Mouse (Mus musculus): ENCODE measurements around the gene Slc16a1. TPM values are rescaled to one million over a fixed set of nuclear protein-coding genes. Genes with fewer than 3 reads are reported as not detected.
"Not testable (repeated sequence)": the region's sequence is repeated elsewhere in the genome, so short reads cannot be mapped to it uniquely, and the experiment has no call there.

Gene Slc16a1
- polyA plus RNA-seq, 1 experiment from 2014 or later, result 35.6 TPM

DNA sequence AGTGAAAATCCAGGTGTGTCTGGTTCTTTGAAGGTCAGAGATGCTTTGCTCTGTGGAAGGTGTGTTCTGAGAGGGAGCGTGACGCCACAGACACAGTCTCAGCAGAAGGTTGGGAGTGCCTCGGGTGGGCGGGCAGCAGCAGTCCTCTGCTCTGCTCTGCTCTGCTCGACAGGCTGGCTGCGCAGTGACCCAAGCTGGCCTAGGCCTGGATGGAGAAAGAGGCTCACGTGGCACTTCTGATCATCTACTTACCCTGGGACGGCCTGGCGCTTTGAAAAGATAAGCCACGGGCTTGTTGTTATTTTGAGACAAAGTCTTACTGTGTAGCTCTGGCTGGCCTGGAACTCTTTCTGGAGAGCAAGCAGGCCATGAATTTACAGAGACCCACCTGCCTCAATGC, 29.0 kb downstream of the Slc16a1 start:
- H3K36me3 ChIP-seq, result no peaks in the 10 kb centered on the region
- H3K4me2 ChIP-seq, result no peak overlapping the region
- 64% methylated on average over 10 of the region's 10 CpGs for WGBS
- H3K27me3 ChIP-seq (replicated peaks), result no peaks in the 10 kb centered on the region
- ATAC-seq (ENCODE audit: insufficient read depth, low FRiP score, low read depth), result no peak
- H3K27ac ChIP-seq, result no peak overlapping the region
- H3K9me3 ChIP-seq, result no peaks in the 10 kb centered on the region
- H3K4me1 ChIP-seq, result peaks cover 22% of the 10 kb centered on the region; the same call in 1 of the 2 replicates
- H3K4me3 ChIP-seq (replicated peaks), result no peak overlapping the region
- no peak overlapping the region for H3K9ac ChIP-seq

- peaks cover 18% of the 10 kb centered on the region; the same call in 1 of the 2 replicates for H3K4me1 ChIP-seq
- H3K4me3 ChIP-seq (replicated peaks), result no peak overlapping the region
- no peak overlapping the region for H3K27ac ChIP-seq
- H3K9ac ChIP-seq, result no peak overlapping the region
- H3K27me3 ChIP-seq (replicated peaks), result no peaks in the 10 kb centered on the region
- no peaks in the 10 kb centered on the region for H3K36me3 ChIP-seq
- H3K9me3 ChIP-seq, result no peaks in the 10 kb centered on the region
- H3K4me2 ChIP-seq, result no peak overlapping the region
- 84% methylated on average over 5 of the region's 5 CpGs for WGBS
- ATAC-seq (ENCODE audit: insufficient read depth, low FRiP score, low read depth), result no peak
These were observed 30.5 kb downstream of the Slc16a1 start for GRCm38 (mm10) chr3:104668989-104669388.

GRCm38 (mm10) chr3:104669856-104670182, 31.4 kb downstream of the Slc16a1 start:
- Histone ChIP-seq H3K4me1 (peaks cover 26% of the 10 kb centered on the region), H3K9me3 (no peaks in the 10 kb centered on the region), H3K36me3 (no peaks in the 10 kb centered on the region), H3K4me2 (no peak overlapping the region), H3K27me3 (replicated peaks) (no peaks in the 10 kb centered on the region), H3K9ac (no peak overlapping the region), H3K27ac (peak overlapping the region; percentile 51; the same call in 1 of the 2 replicates), H3K4me3 (replicated peaks) (no peak overlapping the region)
- no peak for ATAC-seq (ENCODE audit: insufficient read depth, low FRiP score, low read depth)
- 58% methylated on average over 1 of the region's 1 CpGs for WGBS

DNA sequence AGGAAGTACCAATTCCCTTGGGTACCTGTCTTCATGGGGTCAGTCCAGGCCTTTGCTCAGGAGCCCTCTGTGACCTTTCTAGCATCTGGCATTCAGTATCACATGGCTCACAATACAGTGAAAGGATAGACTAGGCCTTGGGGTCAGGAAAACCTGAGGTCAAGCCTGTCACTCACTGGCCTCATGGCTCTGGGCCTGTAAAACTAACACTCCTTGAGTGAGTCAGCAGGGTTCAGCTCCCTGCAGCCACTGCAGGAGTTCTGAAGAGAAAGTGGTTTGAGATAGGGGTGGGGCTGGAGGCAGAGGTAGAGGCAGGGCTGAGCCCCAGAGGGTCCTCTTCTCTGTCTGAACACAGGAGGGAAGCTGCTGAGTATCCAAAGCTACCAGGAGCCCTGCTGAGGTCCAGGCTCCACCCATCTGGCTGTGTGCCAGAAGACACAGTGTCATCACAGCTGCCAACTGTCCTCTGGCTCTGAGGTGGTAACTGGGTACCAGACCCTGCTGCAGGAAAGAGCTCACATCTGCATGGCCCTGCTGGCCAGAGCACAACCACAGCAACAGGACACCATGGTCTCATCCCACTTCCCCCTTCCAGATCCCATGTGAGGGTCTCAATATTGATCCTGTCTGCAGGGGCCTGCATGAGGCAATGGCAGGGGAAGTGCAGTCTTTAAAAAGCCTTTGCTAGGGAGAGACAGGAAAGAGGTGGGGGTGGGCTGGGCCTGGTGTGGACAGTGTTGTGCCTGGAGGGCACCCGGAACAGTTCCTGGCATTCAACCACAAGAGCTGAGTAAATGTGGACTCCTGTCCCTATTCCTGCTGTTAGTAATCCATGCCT, 31.9 kb downstream of the Slc16a1 start:
- Histone ChIP-seq H3K27ac (peak overlapping the region; percentile 51; the same call in 1 of the 2 replicates), H3K4me1 (peaks cover 31% of the 10 kb centered on the region)
- not testable (repeated sequence) for H3K9me3 ChIP-seq; H3K9ac ChIP-seq; H3K36me3 ChIP-seq; H3K4me3 ChIP-seq (replicated peaks); H3K27me3 ChIP-seq (replicated peaks); H3K4me2 ChIP-seq
- 31% methylated on average over 1 of the region's 1 CpGs for WGBS
- peak; percentile 51 for ATAC-seq (ENCODE audit: insufficient read depth, low FRiP score, low read depth)

GRCm38 (mm10) chr3:104671543-104671942, 33.1 kb downstream of the Slc16a1 start:
- H3K36me3 ChIP-seq, result no peaks in the 10 kb centered on the region
- H3K9me3 ChIP-seq, result no peaks in the 10 kb centered on the region
- peaks cover 34% of the 10 kb centered on the region for H3K4me1 ChIP-seq
- ATAC-seq (ENCODE audit: insufficient read depth, low FRiP score, low read depth), result peak; percentile 51; the same call in 1 of the 2 replicates
- no peak overlapping the region for H3K9ac ChIP-seq
- H3K4me3 ChIP-seq (replicated peaks), result no peak overlapping the region
- H3K27ac ChIP-seq, result no peak overlapping the region
- WGBS, result 72% methylated on average over 6 of the region's 6 CpGs
- H3K4me2 ChIP-seq, result no peak overlapping the region
- no peaks in the 10 kb centered on the region for H3K27me3 ChIP-seq (replicated peaks)

DNA sequence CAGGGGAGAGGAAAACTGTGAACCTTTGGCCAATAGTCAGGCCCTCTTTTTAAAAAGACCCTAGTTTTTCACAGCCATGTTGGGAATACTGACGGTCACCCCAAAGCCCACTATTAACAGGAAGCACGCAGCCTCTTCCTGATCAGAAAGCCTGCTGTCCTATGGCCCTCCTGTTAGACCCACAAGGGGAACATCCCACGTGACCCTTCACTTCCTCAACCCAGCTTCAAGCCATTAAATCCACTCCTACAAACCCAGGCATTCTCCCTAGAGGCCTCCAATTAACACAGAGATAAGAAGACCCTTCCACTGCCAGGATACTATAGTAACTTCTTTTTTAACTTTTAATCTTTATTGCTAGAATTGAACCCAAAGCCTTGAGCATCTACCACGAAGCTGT, 33.6 kb downstream of the Slc16a1 start:
- Histone ChIP-seq H3K4me1 (peaks cover 34% of the 10 kb centered on the region), H3K9ac (no peak overlapping the region), H3K27me3 (replicated peaks) (no peaks in the 10 kb centered on the region), H3K36me3 (no peaks in the 10 kb centered on the region), H3K4me3 (replicated peaks) (no peak overlapping the region), H3K9me3 (no peaks in the 10 kb centered on the region), H3K27ac (no peak overlapping the region), H3K4me2 (no peak overlapping the region)
- WGBS, result 57% methylated on average over 4 of the region's 4 CpGs
- no peak for ATAC-seq (ENCODE audit: insufficient read depth, low FRiP score, low read depth)

GRCm38 (mm10) chr3:104673642-104674328, 35.3 kb downstream of the Slc16a1 start:
- Histone ChIP-seq H3K9ac (no peak overlapping the region), H3K36me3 (no peaks in the 10 kb centered on the region), H3K4me3 (replicated peaks) (no peak overlapping the region), H3K4me1 (peaks cover 34% of the 10 kb centered on the region), H3K4me2 (peak overlapping the region; percentile 82; the same call in 1 of the 2 replicates), H3K27me3 (replicated peaks) (no peaks in the 10 kb centered on the region), H3K9me3 (no peaks in the 10 kb centered on the region), H3K27ac (peak overlapping the region; percentile 86)
- peak; percentile 70 for ATAC-seq (ENCODE audit: insufficient read depth, low FRiP score, low read depth)
- WGBS, result 46% methylated on average over 4 of the region's 4 CpGs

DNA sequence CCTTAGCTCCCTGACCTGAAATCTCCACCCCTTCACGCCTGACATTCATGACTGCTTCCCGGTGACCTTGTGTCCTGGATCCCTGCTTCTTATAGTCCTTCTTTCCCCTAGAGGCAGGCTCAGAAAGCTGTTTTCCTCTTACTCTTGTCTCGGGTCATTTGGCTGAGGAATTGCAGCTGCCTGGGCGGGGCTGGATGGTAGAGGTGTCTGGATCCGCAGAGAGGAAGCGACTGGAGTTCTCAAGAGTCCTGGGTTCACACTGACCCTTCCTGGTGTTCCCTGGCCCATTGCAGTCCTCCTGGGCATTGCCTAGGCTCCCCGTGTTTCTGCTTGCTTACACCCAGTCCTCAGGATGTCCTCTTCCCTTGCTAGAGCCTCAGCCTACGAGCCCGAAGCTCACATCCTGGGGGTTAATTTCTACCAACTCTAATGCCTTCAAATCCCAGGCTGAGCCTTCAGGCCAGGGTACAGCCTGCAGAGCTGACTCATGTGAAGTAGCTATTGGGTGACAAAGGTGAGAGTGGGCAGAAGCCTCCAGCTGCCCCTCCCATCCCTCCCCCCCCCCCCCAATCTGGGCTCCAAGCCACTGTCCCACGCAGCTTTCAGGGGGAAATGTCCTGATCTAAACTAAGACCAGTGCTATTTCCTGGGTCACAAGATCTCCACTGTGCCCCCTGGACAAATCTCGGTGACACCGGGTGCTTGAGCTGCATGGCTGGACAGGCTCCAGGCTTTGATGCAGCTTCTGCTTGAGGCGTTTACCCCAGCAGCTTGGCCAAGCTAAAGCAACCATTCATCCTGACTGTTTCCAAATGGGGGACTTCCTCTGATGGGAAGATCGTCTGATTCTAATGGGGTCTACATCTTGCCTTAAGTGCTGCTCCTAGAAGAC, 36.1 kb downstream of the Slc16a1 start:
- 10% methylated on average over 14 of the region's 14 CpGs for WGBS
- no peaks in the 10 kb centered on the region for H3K9me3 ChIP-seq
- peak overlapping the region; percentile 40 for H3K4me3 ChIP-seq (replicated peaks)
- H3K9ac ChIP-seq, result no peak overlapping the region
- H3K27ac ChIP-seq, result peak overlapping the region; percentile 86
- no peaks in the 10 kb centered on the region for H3K36me3 ChIP-seq
- peak overlapping the region; percentile 82 for H3K4me2 ChIP-seq
- no peaks in the 10 kb centered on the region for H3K27me3 ChIP-seq (replicated peaks)
- ATAC-seq (ENCODE audit: insufficient read depth, low FRiP score, low read depth), result no peak
- peaks cover 33% of the 10 kb centered on the region for H3K4me1 ChIP-seq

- no peaks in the 10 kb centered on the region for H3K9me3 ChIP-seq
- H3K4me3 ChIP-seq (replicated peaks), result peak overlapping the region; percentile 40
- no peaks in the 10 kb centered on the region for H3K36me3 ChIP-seq
- H3K9ac ChIP-seq, result no peak overlapping the region
- 3% methylated on average over 23 of the region's 23 CpGs for WGBS
- 0 out of 2 replicates have a peak overlapping the region, but pooled peaks have one; percentile 86 for H3K27ac ChIP-seq
- peaks cover 27% of the 10 kb centered on the region for H3K4me1 ChIP-seq
- peak overlapping the region; percentile 82 for H3K4me2 ChIP-seq
- no peaks in the 10 kb centered on the region for H3K27me3 ChIP-seq (replicated peaks)
- peak; percentile 54 for ATAC-seq (ENCODE audit: insufficient read depth, low FRiP score, low read depth)
These were observed 36.9 kb downstream of the Slc16a1 start for GRCm38 (mm10) chr3:104675258-104675851.

- H3K27me3 ChIP-seq (replicated peaks), result no peaks in the 10 kb centered on the region
- H3K4me2 ChIP-seq, result no peak overlapping the region
- ATAC-seq (ENCODE audit: insufficient read depth, low FRiP score, low read depth), result no peak
- H3K9me3 ChIP-seq, result no peaks in the 10 kb centered on the region
- 98% methylated on average over 2 of the region's 2 CpGs for WGBS
- H3K4me3 ChIP-seq (replicated peaks), result no peak overlapping the region
- H3K36me3 ChIP-seq, result no peaks in the 10 kb centered on the region
- no peak overlapping the region for H3K9ac ChIP-seq
- H3K4me1 ChIP-seq, result peaks cover 16% of the 10 kb centered on the region
- H3K27ac ChIP-seq, result no peak overlapping the region
These were observed 39.3 kb downstream of the Slc16a1 start for GRCm38 (mm10) chr3:104677781-104678180.

DNA sequence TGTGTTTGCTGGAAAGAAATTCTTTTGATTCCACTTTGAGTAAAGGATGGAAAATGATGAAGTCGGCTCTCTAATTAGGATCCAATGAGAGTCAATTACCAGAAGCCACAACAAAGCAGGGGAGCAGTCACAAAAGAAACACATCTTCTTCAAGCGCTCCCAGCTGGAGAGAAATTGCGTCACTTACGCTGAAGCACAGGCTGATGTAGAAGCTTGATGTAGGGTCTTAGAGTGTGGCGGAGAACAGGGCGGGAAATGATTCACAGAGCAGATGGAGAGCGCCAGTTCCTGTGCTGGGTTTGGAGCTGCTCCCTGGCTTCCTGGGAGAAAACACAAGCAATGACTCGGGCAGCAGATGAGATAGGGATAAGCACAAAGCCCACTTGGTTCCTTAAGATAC, 40.4 kb downstream of the Slc16a1 start:
- WGBS, result 84% methylated on average over 8 of the region's 8 CpGs
- Histone ChIP-seq H3K4me2 (no peak overlapping the region), H3K9me3 (no peaks in the 10 kb centered on the region), H3K27ac (no peak overlapping the region), H3K9ac (no peak overlapping the region), H3K36me3 (no peaks in the 10 kb centered on the region), H3K27me3 (replicated peaks) (no peaks in the 10 kb centered on the region), H3K4me3 (replicated peaks) (no peak overlapping the region), H3K4me1 (peaks cover 16% of the 10 kb centered on the region)
- ATAC-seq (ENCODE audit: insufficient read depth, low FRiP score, low read depth), result no peak

Data from stomach, embryonic 15.5 days (tissue).